Mouse (Mus musculus): Measurements from ENCODE around the gene Slc7a15.

- no peak for TF ChIP-seq CTCF (IDR thresholded peaks at IDR 0.05; ENCODE audit: borderline replicate concordance, control insufficient read depth, extremely low read depth, insufficient read depth, low read length, poor library complexity)
- no peak for TF ChIP-seq POLR2A (IDR thresholded peaks at IDR 0.05; ENCODE audit: control insufficient read depth, extremely low read depth, insufficient read depth, low read length, poor library complexity)
These were observed 71.7 kb downstream of the Slc7a15 start for GRCm38 (mm10) chr12:8527175-8527574.

All from thymus, adult 2 months (tissue).